20 mouse cellular contexts compared by ENCODE assay signal in genomic region chr6:77969774-77970173, GRCm38 (mm10). TPM values are rescaled to one million over a fixed set of nuclear protein-coding genes. Genes with fewer than 3 reads are reported as not detected.
DNase-seq lines count a peak whose midpoint lies in the region; ATAC-seq lines count a peak whose summit lies in the region.
"Had no signal": no experiment of that assay in that cellular context is flagged by ENCODE, and none has a peak within 500 bp of the region (broad histone marks: within the 10 kb centered on the region; RNA-seq: fewer than 3 reads in every experiment).

No protein-coding gene starts in this region.

- no peaks in the 10 kb centered on the region for H3K36me3 ChIP-seq in neural tube, embryonic 13.5 days
- H3K36me3 ChIP-seq in heart, embryonic 12.5 days = no peaks in the 10 kb centered on the region

- DNase-seq in embryo, embryonic 10 days (ENCODE audit: low spot score) = peak; percentile 12
- DNase-seq in embryo, embryonic 9.5 days (ENCODE audit: extremely low spot score) = no peak
- DNase-seq in neural tube, embryonic 10.5 days (ENCODE audit: extremely low spot score, low spot score) = no peak
- peak; percentile 17 for DNase-seq in mesoderm, embryonic 11.5 days (ENCODE audit: low read depth, low spot score)
- no peak for DNase-seq in layer of hippocampus, postnatal 36 days
- DNase-seq in cerebellum, adult 9-10 months = no peak
- DNase-seq: adrenal gland, adult 8-10 months; heart, postnatal 14 days; kidney, adult 2 months; kidney, postnatal 10 days; liver; lung, postnatal 14 days; retina, postnatal 1 day had no signal

- 32% methylated on average over 4 of the region's 4 CpGs for WGBS in neural tube, embryonic 13.5 days
- WGBS in heart, embryonic 12.5 days = 18% methylated on average over 4 of the region's 4 CpGs

- H3K9ac ChIP-seq in neural tube, embryonic 13.5 days = 0 out of 2 replicates have a peak overlapping the region, but pooled peaks have one; percentile 12
- H3K9ac ChIP-seq in heart, embryonic 12.5 days = no peak overlapping the region

- H3K27me3 ChIP-seq in neural tube, embryonic 13.5 days = no peaks in the 10 kb centered on the region
- H3K27me3 ChIP-seq in heart, embryonic 12.5 days (replicated peaks) = no peaks in the 10 kb centered on the region
- H3K27me3 ChIP-seq: Patski had no signal

- H3K4me1 ChIP-seq in neural tube, embryonic 13.5 days (replicated peaks) = peaks cover 23% of the 10 kb centered on the region
- no peaks in the 10 kb centered on the region for H3K4me1 ChIP-seq in heart, embryonic 12.5 days (replicated peaks)

- peak overlapping the region; percentile 18 for H3K4me2 ChIP-seq in neural tube, embryonic 13.5 days
- H3K4me2 ChIP-seq in heart, embryonic 12.5 days = no peak overlapping the region
- H3K4me2 ChIP-seq: heart, embryonic 11.5 days had no signal

- peak; percentile 71; the same call in 1 of the 2 replicates for ATAC-seq in neural tube, embryonic 13.5 days (ENCODE audit: low read depth)
- no peak for ATAC-seq in heart, embryonic 12.5 days (ENCODE audit: insufficient number of reproducible peaks, low FRiP score)
- ATAC-seq: inflammation-experienced regulatory T-cells, adult 6 months; Patski had no signal

- no peak overlapping the region for H3K4me3 ChIP-seq in neural tube, embryonic 13.5 days
- H3K4me3 ChIP-seq in heart, embryonic 12.5 days = no peak overlapping the region

- no peaks in the 10 kb centered on the region for H3K9me3 ChIP-seq in neural tube, embryonic 13.5 days
- no peaks in the 10 kb centered on the region for H3K9me3 ChIP-seq in heart, embryonic 12.5 days (replicated peaks)

- H3K27ac ChIP-seq in neural tube, embryonic 13.5 days (replicated peaks) = peak overlapping the region; percentile 46
- no peak overlapping the region for H3K27ac ChIP-seq in heart, embryonic 12.5 days (ENCODE audit: poor library complexity, severe bottlenecking)

RNA-seq across cellular contexts. Expression of gene Ctnna2, which starts 9.7 kb away (rescaled TPM):
- polyA plus RNA-seq in neural tube, embryonic 13.5 days (2015; fragmentation: Nextera tagmentation; extraction: Ambion mirVana) = 115 and 122 TPM in 2 replicates
- total RNA-seq in layer of hippocampus, postnatal 36 days (2021) = 10 to 100 TPM; 90.4 to 91.9 TPM
- 2.1 and 2.2 TPM in 2 replicates for polyA plus RNA-seq in heart, embryonic 12.5 days (2016; fragmentation: Nextera tagmentation; extraction: Ambion mirVana)
- total RNA-seq: gastrocnemius, adult 18-20 months; megakaryocyte, adult 5-6 weeks had no signal
- polyA plus RNA-seq: inflammation-experienced regulatory T-cells, adult 6 months; Patski had no signal

Comparison
In these comparisons a context has a peak if more than half of its experiments do, and no peak if none do; other contexts are left out.
1. DNase-seq: peak in embryo, embryonic 10 days (single experiment) and mesoderm, embryonic 11.5 days (single experiment); none in embryo, embryonic 9.5 days (single experiment), neural tube, embryonic 10.5 days (single experiment), layer of hippocampus, postnatal 36 days (0 of 2) and cerebellum, adult 9-10 months (single experiment).
2. RNA of gene Ctnna2, which starts 9.7 kb away (polyA plus RNA-seq): 115 to 122 TPM in neural tube, embryonic 13.5 days; 2.1 to 2.2 TPM in heart, embryonic 12.5 days; every median in the first group is over 10 times any median in the second.